Mouse (Mus musculus) ES-Bruce4 (cell line): ENCODE data around the gene Acsbg1. TPM values are rescaled to one million over a fixed set of nuclear protein-coding genes. Genes with fewer than 3 reads are reported as not detected.

Experiments used
- H3K27ac ChIP-seq: 2 replicates; pipeline ENCODE4 v1.5.1; 2012; ENCODE audit warnings: low read length, inconsistent platforms; ENCODE audit not compliant: insufficient read depth
- H3K27me3 ChIP-seq: 2 replicates; pipeline ENCODE4 v1.6.1; 2012; ENCODE audit warnings: mild to moderate bottlenecking, low read length, inconsistent platforms; ENCODE audit not compliant: control insufficient read depth, poor library complexity, insufficient read depth, severe bottlenecking
- H3K36me3 ChIP-seq: 2 replicates; pipeline ENCODE4 v1.6.1; 2012; ENCODE audit warnings: inconsistent platforms, mild to moderate bottlenecking, low read length, moderate library complexity; ENCODE audit not compliant: control insufficient read depth, poor library complexity, insufficient read depth, severe bottlenecking
- H3K4me1 ChIP-seq: one replicate; pipeline ENCODE4 v1.8.1; 2011; ENCODE audit warnings: low read length; ENCODE audit not compliant: control insufficient read depth, insufficient read depth
- H3K4me3 ChIP-seq: 2 replicates; pipeline ENCODE4 v1.5.1; 2011; ENCODE audit warnings: low read depth, mild to moderate bottlenecking, low read length
- H3K9ac ChIP-seq: 2 replicates; pipeline ENCODE4 v1.6.1; 2012; ENCODE audit warnings: low read depth, mild to moderate bottlenecking, inconsistent platforms; ENCODE audit not compliant: poor library complexity, severe bottlenecking
- H3K9me3 ChIP-seq: replicated peaks from 2 replicates; pipeline ENCODE4 v1.6.1; 2012; ENCODE audit warnings: mild to moderate bottlenecking, low read length, inconsistent platforms; ENCODE audit not compliant: control insufficient read depth, poor library complexity, insufficient read depth, severe bottlenecking
- CTCF ChIP-seq: IDR thresholded peaks from one replicate; pipeline ENCODE4 v1.8.1; 2011; ENCODE audit warnings: low read depth, low read length
- EP300 ChIP-seq: IDR thresholded peaks from 2 replicates; pipeline ENCODE4 v1.6.1; 2011; ENCODE audit warnings: low read depth, low read length; ENCODE audit not compliant: insufficient read depth
- POLR2A ChIP-seq: IDR thresholded peaks from one replicate; pipeline ENCODE4 v1.8.1; 2011; ENCODE audit warnings: low read length; ENCODE audit not compliant: insufficient read depth
- polyA plus RNA-seq: library from polyadenylated mRNA; stranded (reverse); fragments of >200 nt; gene quantifications from 2 replicates; pipeline ENCODE4 v1.2.4, GENCODE M21; 2011; ENCODE audit warnings: low read depth; ENCODE audit not compliant: missing spikeins, insufficient read depth, insufficient read length

The Acsbg1 gene
- polyA plus RNA-seq, 1 experiment, result not detected

- no peak overlapping the region for H3K27ac ChIP-seq
- no peak overlapping the region for H3K9ac ChIP-seq
- H3K4me1 ChIP-seq, result no peaks in the 10 kb centered on the region
- H3K27me3 ChIP-seq, result no peaks in the 10 kb centered on the region
- no peaks in the 10 kb centered on the region for H3K9me3 ChIP-seq
- H3K4me3 ChIP-seq, result no peak overlapping the region
- no peaks in the 10 kb centered on the region for H3K36me3 ChIP-seq
- TF ChIP-seq POLR2A, result no peak
- no peak for TF ChIP-seq CTCF
- no peak for TF ChIP-seq EP300
These were observed 27.8 kb upstream of the Acsbg1 start for GRCm38 (mm10) chr9:54689446-54689845.

GRCm38 (mm10) chr9:54687246-54688236 lies 25.9 kb upstream of the Acsbg1 start:
- Histone ChIP-seq H3K9me3 (no peaks in the 10 kb centered on the region), H3K27me3 (no peaks in the 10 kb centered on the region), H3K9ac (no peak overlapping the region), H3K4me3 (no peak overlapping the region), H3K36me3 (no peaks in the 10 kb centered on the region), H3K4me1 (no peaks in the 10 kb centered on the region), H3K27ac (no peak overlapping the region)
- TF ChIP-seq CTCF, result no peak
- TF ChIP-seq EP300, result no peak
- TF ChIP-seq POLR2A, result no peak

GRCm38 (mm10) chr9:54683814-54684605 lies 22.3 kb upstream of the Acsbg1 start:
- Histone ChIP-seq H3K36me3 (no peaks in the 10 kb centered on the region), H3K27me3 (no peaks in the 10 kb centered on the region), H3K4me3 (no peak overlapping the region), H3K4me1 (no peaks in the 10 kb centered on the region), H3K9ac (no peak overlapping the region), H3K27ac (no peak overlapping the region), H3K9me3 (no peaks in the 10 kb centered on the region)
- TF ChIP-seq POLR2A (no peak), CTCF (no peak), EP300 (no peak)

- H3K4me1 ChIP-seq, result no peaks in the 10 kb centered on the region
- no peak overlapping the region for H3K27ac ChIP-seq
- no peak for TF ChIP-seq EP300
- TF ChIP-seq POLR2A, result no peak
- no peak for TF ChIP-seq CTCF
- H3K9ac ChIP-seq, result no peak overlapping the region
- H3K9me3 ChIP-seq, result no peaks in the 10 kb centered on the region
- no peaks in the 10 kb centered on the region for H3K27me3 ChIP-seq
- H3K4me3 ChIP-seq, result no peak overlapping the region
- no peaks in the 10 kb centered on the region for H3K36me3 ChIP-seq
These were observed 21.2 kb upstream of the Acsbg1 start for GRCm38 (mm10) chr9:54682846-54683245.

GRCm38 (mm10) chr9:54676531-54676986 lies 14.9 kb upstream of the Acsbg1 start:
- Histone ChIP-seq H3K27me3 (no peaks in the 10 kb centered on the region), H3K27ac (no peak overlapping the region), H3K9me3 (no peaks in the 10 kb centered on the region), H3K9ac (no peak overlapping the region), H3K4me3 (peak overlapping the region; percentile 57), H3K4me1 (no peaks in the 10 kb centered on the region), H3K36me3 (no peaks in the 10 kb centered on the region)
- peak; percentile 76 for TF ChIP-seq CTCF
- no peak for TF ChIP-seq POLR2A
